ENCODE assay signal across 8 mouse cellular contexts in genomic region chr6:127330015-127330705, GRCm38 (mm10).
DNase-seq lines count a peak whose midpoint lies in the region; ATAC-seq and TF ChIP-seq lines count a peak whose summit lies in the region.

No protein-coding gene starts in this region.

- peak overlapping the region; percentile 52 for H3K4me3 ChIP-seq in hindbrain, embryonic 16.5 days (ENCODE audit: low read length)
- peak overlapping the region; percentile 70 for H3K4me3 ChIP-seq in left cerebral cortex, adult 2 months
- H3K4me3 ChIP-seq in macrophage (ENCODE audit: inconsistent target), result peak overlapping the region; percentile 10; the same call in 1 of the 2 replicates

- no peaks in the 10 kb centered on the region for H3K79me2 ChIP-seq in macrophage (ENCODE audit: inconsistent target)

- peak overlapping the region; percentile 74 for H3K9ac ChIP-seq in hindbrain, embryonic 16.5 days (ENCODE audit: low read depth, low read length)

- peak; percentile 74 for DNase-seq in WW6 (ENCODE audit: low read depth, low spot score)
- DNase-seq in cerebellum, postnatal 36 days, result peak; percentile 79 to 86
- DNase-seq in gastrocnemius, adult 18-20 months (ENCODE audit: low spot score), result peak; percentile 63
- peak; percentile 79 for DNase-seq in left cerebral cortex, adult 2 months (ENCODE audit: extremely low spot score in 1 of 2, low spot score in 2 of 2)
- DNase-seq in right cerebral cortex, adult 18-20 months, result peak; percentile 83
- peak; percentile 82 for DNase-seq in urinary bladder, adult 2 months (ENCODE audit: low spot score)

- peaks cover 13% of the 10 kb centered on the region for H3K4me1 ChIP-seq in hindbrain, embryonic 16.5 days (ENCODE audit: control insufficient read depth, insufficient read depth, low read depth, low read length)

- intact Hi-C loops in left cerebral cortex, adult 2 months (cut with DNase I), result no loop called here

- peak overlapping the region; percentile 83 for H3K27ac ChIP-seq in hindbrain, embryonic 16.5 days (ENCODE audit: low read depth, low read length)
- peak overlapping the region; percentile 87 for H3K27ac ChIP-seq in left cerebral cortex, adult 2 months
- H3K27ac ChIP-seq in macrophage, result no peak overlapping the region

- no peaks in the 10 kb centered on the region for H3K27me3 ChIP-seq in hindbrain, embryonic 16.5 days (replicated peaks; ENCODE audit: control insufficient read depth, insufficient read depth, low read length)

- WGBS in hindbrain, embryonic 16.5 days, result under 1% methylated on average over 46 of the region's 46 CpGs
- WGBS in macrophage (ENCODE audit: missing documents), result 4% methylated on average over 46 of the region's 46 CpGs

- H3K36me3 ChIP-seq in hindbrain, embryonic 16.5 days (ENCODE audit: control insufficient read depth, insufficient read depth, low read length), result no peaks in the 10 kb centered on the region
- H3K36me3 ChIP-seq in macrophage (ENCODE audit: inconsistent target), result no peaks in the 10 kb centered on the region

- peak overlapping the region; percentile 87 for H3K4me2 ChIP-seq in hindbrain, embryonic 16.5 days (ENCODE audit: low read length)

- no peak for TF ChIP-seq CTCF in left cerebral cortex, adult 2 months (IDR thresholded peaks at IDR 0.05)

- ATAC-seq in hindbrain, embryonic 16.5 days, result peak; percentile 95

- no peaks in the 10 kb centered on the region for H3K9me3 ChIP-seq in hindbrain, embryonic 16.5 days (ENCODE audit: control insufficient read depth, low read length)

Comparison
In these comparisons a context has a peak if more than half of its experiments do, and no peak if none do; other contexts are left out.
1. H3K4me3 ChIP-seq: peak in every context shown above with its lines; median percentile 70 in left cerebral cortex, adult 2 months; 52 in hindbrain, embryonic 16.5 days; 10 in macrophage.